Comparison of ENCODE assay signal across 26 mouse cellular contexts in genomic region chr8:81502216-81502615, GRCm38 (mm10).
"Had no signal": no experiment of that assay in that cellular context is flagged by ENCODE, and none has a peak within 500 bp of the region (broad histone marks: within the 10 kb centered on the region; RNA-seq: fewer than 3 reads in every experiment).

No protein-coding gene starts in this region.

- H3K9me3 ChIP-seq: limb, embryonic 12.5 days; limb, embryonic 15.5 days; neural tube, embryonic 12.5 days; neural tube, embryonic 15.5 days had no signal

- ATAC-seq: intestine, postnatal 0 days; liver, postnatal 0 days; lung, postnatal 0 days had no signal

- H3K4me2 ChIP-seq: limb, embryonic 12.5 days; limb, embryonic 15.5 days; liver, embryonic 11.5 days; lung, embryonic 14.5 days; midbrain, embryonic 11.5 days; neural tube, embryonic 12.5 days; neural tube, embryonic 15.5 days had no signal

- H3K4me1 ChIP-seq: limb, embryonic 12.5 days; limb, embryonic 15.5 days; neural tube, embryonic 12.5 days; neural tube, embryonic 15.5 days had no signal

- H3K36me3 ChIP-seq: limb, embryonic 12.5 days; limb, embryonic 15.5 days; neural tube, embryonic 12.5 days; neural tube, embryonic 15.5 days had no signal

- H3K4me3 ChIP-seq: layer of hippocampus, adult 2 months; limb, embryonic 12.5 days; limb, embryonic 15.5 days; neural tube, embryonic 12.5 days; neural tube, embryonic 15.5 days had no signal

- H3K27ac ChIP-seq: kidney, postnatal 0 days; layer of hippocampus, adult 2 months; limb, embryonic 12.5 days; limb, embryonic 15.5 days; liver, embryonic 14.5 days; neural tube, embryonic 12.5 days; neural tube, embryonic 15.5 days; stomach, postnatal 0 days had no signal

- DNase-seq: kidney, adult 2 months; kidney, postnatal 25 days; layer of hippocampus, adult 9-11 months; layer of hippocampus, postnatal 36 days; left cerebral cortex, postnatal 4 days; liver, postnatal 0 days; lung, embryonic 14.5 days; lung, postnatal 36 days; midbrain, embryonic 14.5 days; retina, postnatal 1 day; right cerebral cortex, postnatal 25 days; spleen, adult 18-20 months; thymus, adult 2 months; thymus, postnatal 14 days had no signal

- H3K27me3 ChIP-seq: limb, embryonic 12.5 days; limb, embryonic 15.5 days; neural tube, embryonic 12.5 days; neural tube, embryonic 15.5 days had no signal

- H3K9ac ChIP-seq: limb, embryonic 12.5 days; limb, embryonic 15.5 days; liver, embryonic 14.5 days; liver, postnatal 0 days; lung, embryonic 14.5 days; neural tube, embryonic 12.5 days; neural tube, embryonic 15.5 days had no signal
